Mouse (Mus musculus): ENCODE results near the gene Ptpru. TPM values are rescaled to one million over a fixed set of nuclear protein-coding genes. Genes with fewer than 3 reads are reported as not detected.

Ptpru gene
- total and polyA plus RNA-seq, 3 experiments: 0.38 TPM; not detected in 2

DNA sequence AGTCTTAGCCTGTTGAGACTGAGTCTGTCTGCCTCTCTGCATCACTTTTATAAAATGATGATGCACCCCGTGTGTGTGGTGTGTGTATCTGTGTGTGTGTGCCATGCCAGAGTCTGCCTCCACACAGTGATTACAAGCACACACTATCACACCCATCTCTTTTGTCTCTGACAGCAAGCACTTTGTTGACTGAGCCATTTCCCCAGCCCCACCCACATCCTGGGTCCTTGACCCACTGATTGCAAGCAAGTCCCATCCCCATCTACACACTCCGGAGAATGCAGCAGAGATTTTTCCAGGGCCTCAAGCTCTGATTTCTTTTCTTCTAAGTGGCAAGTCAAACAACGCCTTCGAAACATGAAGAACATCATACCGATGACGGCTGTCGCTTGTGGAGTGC, 24.3 kb downstream of the Ptpru start:
- dilution Hi-C loops (cut with MboI; ENCODE audit: extremely low pct_ligation_motif_present, extremely low pct_unique_long_range_greater_than_20kb, low sequenced_read_pairs): no loop called here

GRCm38 (mm10) chr4:131812458-131812857, 25.6 kb downstream of the Ptpru start:
- peaks cover 83% of the 10 kb centered on the region for H3K27me3 ChIP-seq (replicated peaks)
- in situ Hi-C loops (cut with MboI; ENCODE audit: low pct_ligation_motif_present, low pct_unique_long_range_greater_than_20kb, low sequenced_read_pairs): no loop called here
- H3K79me2 ChIP-seq (replicated peaks; ENCODE audit: control insufficient read depth, extremely low read depth, insufficient read depth, poor library complexity, severe bottlenecking): no peaks in the 10 kb centered on the region
- dilution Hi-C loops (cut with MboI; ENCODE audit: extremely low pct_ligation_motif_present, extremely low pct_unique_long_range_greater_than_20kb, low sequenced_read_pairs): no loop called here
- no peak overlapping the region for H3K4me3 ChIP-seq (replicated peaks in 1 of 3; ENCODE audit: low read depth in 2 of 3, low read length in 2 of 3, poor library complexity in 1 of 3)
- no peaks in the 10 kb centered on the region for H3K9me3 ChIP-seq (replicated peaks; ENCODE audit: low read length)
- DNase-seq (ENCODE audit: extremely low read depth): no peak
- H3K27ac ChIP-seq (ENCODE audit: insufficient read depth, low read depth): no peak overlapping the region
- H3K9ac ChIP-seq (ENCODE audit: insufficient read depth, low read depth): no peak overlapping the region
- no peak overlapping the region for H3K4me2 ChIP-seq (ENCODE audit: insufficient read depth, low read depth, poor library complexity, severe bottlenecking)
- TF ChIP-seq BHLHE40 (IDR thresholded peaks at IDR 0.05; ENCODE audit: low read depth, low read length) (no peak), CHD2 (IDR thresholded peaks at IDR 0.05; ENCODE audit: low read length) (no peak), MEF2A (IDR thresholded peaks at IDR 0.05; ENCODE audit: borderline replicate concordance, low read depth, low read length) (no peak), CTCF (conservative IDR thresholded peaks at IDR 0.05 in 1 of 2, IDR thresholded peaks at IDR 0.05 in 1 of 2; ENCODE audit: low read depth in 2 of 2, low read length in 2 of 2) (no peak), TBP (conservative IDR thresholded peaks at IDR 0.05; ENCODE audit: low read depth, low read length) (no peak), MXI1 (IDR thresholded peaks at IDR 0.05; ENCODE audit: low read depth, low read length) (no peak), IRF4 (IDR thresholded peaks at IDR 0.05; ENCODE audit: low read depth, low read length) (no peak), ELF1 (IDR thresholded peaks at IDR 0.05; ENCODE audit: low read depth, low read length) (no peak), HCFC1 (IDR thresholded peaks at IDR 0.05; ENCODE audit: low read depth, low read length) (no peak), ZNF384 (IDR thresholded peaks at IDR 0.05; ENCODE audit: low read depth, low read length) (no peak), SIN3A (IDR thresholded peaks at IDR 0.05; ENCODE audit: low read length) (no peak), POLR2AphosphoS2 (IDR thresholded peaks at IDR 0.05; ENCODE audit: low read depth, low read length) (no peak), JUND (conservative IDR thresholded peaks at IDR 0.05; ENCODE audit: low read depth, low read length) (no peak), POLR2A (IDR thresholded peaks at IDR 0.05; ENCODE audit: low read depth, low read length) (no peak), EP300 (IDR thresholded peaks at IDR 0.05; ENCODE audit: low read length) (no peak), TCF12 (IDR thresholded peaks at IDR 0.05; ENCODE audit: low read depth, low read length) (no peak), ZC3H11A (IDR thresholded peaks at IDR 0.05; ENCODE audit: low read depth, low read length) (no peak), SMC3 (IDR thresholded peaks at IDR 0.05; ENCODE audit: low read depth, low read length) (no peak)
- H3K36me3 ChIP-seq (replicated peaks in 1 of 2; ENCODE audit: control insufficient read depth in 1 of 2, insufficient read depth in 1 of 2, low read length in 1 of 2): no peaks in the 10 kb centered on the region
- H3K4me1 ChIP-seq (ENCODE audit: control insufficient read depth in 1 of 2, insufficient read depth in 2 of 2): peaks cover 0 to 3% of the 10 kb centered on the region in 2 experiments; a peak in 1 of 4 replicates

More for the DNA sequence above, 24.3 kb downstream of the Ptpru start:
- peaks cover 83% of the 10 kb centered on the region for H3K27me3 ChIP-seq (replicated peaks)
- no peaks in the 10 kb centered on the region for H3K9me3 ChIP-seq (replicated peaks; ENCODE audit: low read length)
- H3K36me3 ChIP-seq (replicated peaks in 1 of 2; ENCODE audit: control insufficient read depth in 1 of 2, insufficient read depth in 1 of 2, low read length in 1 of 2): no peaks in the 10 kb centered on the region
- DNase-seq (ENCODE audit: extremely low read depth): no peak
- in situ Hi-C loops (cut with MboI; ENCODE audit: low pct_ligation_motif_present, low pct_unique_long_range_greater_than_20kb, low sequenced_read_pairs): no loop called here
- H3K4me2 ChIP-seq (ENCODE audit: insufficient read depth, low read depth, poor library complexity, severe bottlenecking): no peak overlapping the region
- H3K4me1 ChIP-seq (ENCODE audit: control insufficient read depth in 1 of 2, insufficient read depth in 2 of 2): peaks cover 0 to 3% of the 10 kb centered on the region in 2 experiments; a peak in 1 of 4 replicates
- TF ChIP-seq POLR2A (IDR thresholded peaks at IDR 0.05; ENCODE audit: low read depth, low read length): no peak
- no peak for TF ChIP-seq HCFC1 (IDR thresholded peaks at IDR 0.05; ENCODE audit: low read depth, low read length)
- TF ChIP-seq USF1 (IDR thresholded peaks at IDR 0.05; ENCODE audit: low read depth, low read length): no peak
- TF ChIP-seq NRF1 (IDR thresholded peaks at IDR 0.05; ENCODE audit: low read depth, low read length): no peak
- no peak for TF ChIP-seq RCOR1 (conservative IDR thresholded peaks at IDR 0.05; ENCODE audit: low read depth, low read length)
- TF ChIP-seq BHLHE40 (IDR thresholded peaks at IDR 0.05; ENCODE audit: low read depth, low read length): no peak
- no peak for TF ChIP-seq UBTF (IDR thresholded peaks at IDR 0.05; ENCODE audit: low read depth, low read length)
- no peak for TF ChIP-seq ZC3H11A (IDR thresholded peaks at IDR 0.05; ENCODE audit: low read depth, low read length)
- no peak for TF ChIP-seq KAT2A (IDR thresholded peaks at IDR 0.05; ENCODE audit: insufficient replicate concordance, low read length)
- TF ChIP-seq CHD2 (IDR thresholded peaks at IDR 0.05; ENCODE audit: low read length): no peak
- no peak for TF ChIP-seq GABPA (IDR thresholded peaks at IDR 0.05; ENCODE audit: insufficient replicate concordance, low read depth, low read length)
- TF ChIP-seq PAX5 (IDR thresholded peaks at IDR 0.05; ENCODE audit: low read length): no peak
- no peak for TF ChIP-seq CTCF (conservative IDR thresholded peaks at IDR 0.05 in 1 of 2, IDR thresholded peaks at IDR 0.05 in 1 of 2; ENCODE audit: low read depth in 2 of 2, low read length in 2 of 2)
- no peak for TF ChIP-seq NELFE (IDR thresholded peaks at IDR 0.05; ENCODE audit: low read depth, low read length)
- TF ChIP-seq ETS1 (conservative IDR thresholded peaks at IDR 0.05; ENCODE audit: low read depth, low read length): no peak
- TF ChIP-seq JUND (conservative IDR thresholded peaks at IDR 0.05; ENCODE audit: low read depth, low read length): no peak
- TF ChIP-seq CHD1 (IDR thresholded peaks at IDR 0.05; ENCODE audit: low read depth, low read length): no peak
- TF ChIP-seq MEF2A (IDR thresholded peaks at IDR 0.05; ENCODE audit: borderline replicate concordance, low read depth, low read length): no peak
- no peak overlapping the region for H3K27ac ChIP-seq (ENCODE audit: insufficient read depth, low read depth)
- no peak overlapping the region for H3K4me3 ChIP-seq (replicated peaks in 1 of 3; ENCODE audit: low read depth in 2 of 3, low read length in 2 of 3, poor library complexity in 1 of 3)
- no peak overlapping the region for H3K9ac ChIP-seq (ENCODE audit: insufficient read depth, low read depth)
- no peaks in the 10 kb centered on the region for H3K79me2 ChIP-seq (replicated peaks; ENCODE audit: control insufficient read depth, extremely low read depth, insufficient read depth, poor library complexity, severe bottlenecking)
